Mouse (Mus musculus) thymus, adult 2 months (tissue): ENCODE data around the gene Hcrtr1. TPM values are rescaled to one million over a fixed set of nuclear protein-coding genes. Genes with fewer than 3 reads are reported as not detected.

Source experiments
- DNase-seq: peaks from one replicate; pipeline ENCODE4 v3.0.0; 2021
- H3K27ac ChIP-seq: fragments of 200-500 bp; 2 replicates; pipeline ENCODE4 v1.5.1; 2012; ENCODE audit warnings: low read length, control low read depth; ENCODE audit not compliant: control insufficient read depth, insufficient read depth
- H3K27me3 ChIP-seq: fragments of 200-500 bp; 2 replicates; pipeline ENCODE4 v1.6.1; 2012; ENCODE audit warnings: mild to moderate bottlenecking, low read length, moderate library complexity, mixed read lengths; ENCODE audit not compliant: control insufficient read depth, insufficient read depth
- H3K36me3 ChIP-seq: fragments of 200-500 bp; 2 replicates; pipeline ENCODE4 v1.6.1; 2012; ENCODE audit warnings: mild to moderate bottlenecking, low read length, moderate library complexity; ENCODE audit not compliant: control insufficient read depth, insufficient read depth
- H3K4me1 ChIP-seq: fragments of 200-500 bp; replicated peaks from 2 replicates; pipeline ENCODE4 v1.6.1; 2012; ENCODE audit warnings: low read length; ENCODE audit not compliant: control insufficient read depth, insufficient read depth
- H3K4me3 ChIP-seq: fragments of 200-500 bp; 2 replicates; pipeline ENCODE4 v1.5.1; 2012; ENCODE audit warnings: mild to moderate bottlenecking, low read length, control low read depth, moderate library complexity; ENCODE audit not compliant: control insufficient read depth, insufficient read depth
- CTCF ChIP-seq: fragments of 200-500 bp; IDR thresholded peaks from 2 replicates; pipeline ENCODE4 v1.5.1; 2012; ENCODE audit warnings: mild to moderate bottlenecking, control low read depth, low read length, moderate library complexity, borderline replicate concordance; ENCODE audit not compliant: control insufficient read depth, poor library complexity, insufficient read depth; ENCODE audit errors: extremely low read depth
- POLR2A ChIP-seq: fragments of 200-500 bp; IDR thresholded peaks from 2 replicates; pipeline ENCODE4 v1.6.1; 2012; ENCODE audit warnings: mild to moderate bottlenecking, low read length, control low read depth, moderate library complexity; ENCODE audit not compliant: control insufficient read depth, poor library complexity, insufficient read depth; ENCODE audit errors: extremely low read depth
- WGBS: fragments of 180-500 bp; shearing (Covaris S2); methylation state at CpG from one replicate; pipeline ENCODE4 v1.1.7; 2018; 5-methylcytosine and 5-hydroxymethylcytosine counted together
- polyA plus RNA-seq: library from polyadenylated mRNA; depleted of rRNA; stranded (reverse); fragments of >200 nt; gene quantifications from 2 replicates; pipeline ENCODE4 v1.2.3, GENCODE M21; 2012

Hcrtr1 gene
- polyA plus RNA-seq, 1 experiment: 0.30 TPM

- H3K27me3 ChIP-seq: no peaks in the 10 kb centered on the region
- H3K36me3 ChIP-seq: no peaks in the 10 kb centered on the region; the same call in none of the 2 replicates
- no peak overlapping the region for H3K4me3 ChIP-seq
- no peak for TF ChIP-seq CTCF
- TF ChIP-seq POLR2A: no peak
- no peak overlapping the region for H3K27ac ChIP-seq
- no peaks in the 10 kb centered on the region for H3K4me1 ChIP-seq
- 88% methylated on average over 7 of the region's 7 CpGs for WGBS
- no peak for DNase-seq
Observed at GRCm38 (mm10) chr4:130112299-130112698, 26.9 kb downstream of the Hcrtr1 start.

- H3K4me1 ChIP-seq: no peaks in the 10 kb centered on the region
- TF ChIP-seq POLR2A: no peak
- no peak for TF ChIP-seq CTCF
- H3K4me3 ChIP-seq: no peak overlapping the region
- no peaks in the 10 kb centered on the region; the same call in none of the 2 replicates for H3K36me3 ChIP-seq
- H3K27me3 ChIP-seq: no peaks in the 10 kb centered on the region
- no peak for DNase-seq
- no peak overlapping the region for H3K27ac ChIP-seq
- 97% methylated on average over 7 of the region's 7 CpGs for WGBS
Observed at GRCm38 (mm10) chr4:130110091-130110490, 29.1 kb downstream of the Hcrtr1 start.

DNA sequence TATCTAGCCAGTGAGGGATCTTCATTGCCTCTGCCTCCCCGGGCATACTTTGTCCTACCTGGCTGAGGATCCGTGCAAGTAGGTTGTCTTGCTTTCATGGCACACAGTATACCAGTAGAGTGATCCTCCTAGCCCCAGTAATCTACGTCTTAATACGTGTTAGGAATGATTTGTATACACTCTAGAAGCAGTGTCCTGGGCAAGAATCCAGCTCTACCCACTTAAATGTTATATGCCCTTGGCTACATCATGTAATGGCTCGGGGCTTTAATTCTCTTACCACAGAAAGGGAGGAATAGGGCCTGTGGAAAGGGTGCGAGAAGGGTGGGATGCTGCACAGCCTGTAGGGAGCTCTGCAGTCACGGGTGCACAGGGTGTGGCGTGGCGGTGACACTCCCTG lies 29.5 kb downstream of the Hcrtr1 start:
- no peak for DNase-seq
- no peaks in the 10 kb centered on the region; the same call in 1 of the 2 replicates for H3K36me3 ChIP-seq
- 97% methylated on average over 9 of the region's 9 CpGs for WGBS
- TF ChIP-seq POLR2A (no peak), CTCF (no peak)
- no peaks in the 10 kb centered on the region for H3K27me3 ChIP-seq
- H3K4me1 ChIP-seq: no peaks in the 10 kb centered on the region
- H3K27ac ChIP-seq: no peak overlapping the region
- no peak overlapping the region for H3K4me3 ChIP-seq

DNA sequence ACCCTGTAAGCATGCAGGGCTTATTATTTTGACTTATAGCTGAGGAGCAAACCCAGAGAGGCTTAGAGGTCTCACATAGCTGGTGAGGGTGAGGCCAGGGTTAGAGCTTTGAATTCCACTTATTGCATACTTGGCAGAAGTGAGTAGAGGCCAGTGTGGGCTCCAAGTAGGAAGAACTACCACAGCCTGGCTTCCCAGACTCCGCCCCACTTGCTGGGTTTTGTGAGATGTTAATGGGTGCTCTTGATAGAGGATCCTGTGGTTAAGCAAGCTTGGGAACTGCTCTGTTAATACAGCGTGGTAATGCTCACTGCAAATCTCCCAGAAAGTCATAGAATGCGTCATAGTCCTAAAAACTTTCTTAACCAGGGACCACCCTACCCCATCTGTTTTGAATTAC lies 30.2 kb downstream of the Hcrtr1 start:
- TF ChIP-seq POLR2A (no peak), CTCF (no peak)
- no peaks in the 10 kb centered on the region for H3K4me1 ChIP-seq
- WGBS: 88% methylated on average over 3 of the region's 3 CpGs
- DNase-seq: no peak
- no peak overlapping the region for H3K4me3 ChIP-seq
- no peaks in the 10 kb centered on the region; the same call in 1 of the 2 replicates for H3K36me3 ChIP-seq
- H3K27me3 ChIP-seq: no peaks in the 10 kb centered on the region
- H3K27ac ChIP-seq: no peak overlapping the region

DNA sequence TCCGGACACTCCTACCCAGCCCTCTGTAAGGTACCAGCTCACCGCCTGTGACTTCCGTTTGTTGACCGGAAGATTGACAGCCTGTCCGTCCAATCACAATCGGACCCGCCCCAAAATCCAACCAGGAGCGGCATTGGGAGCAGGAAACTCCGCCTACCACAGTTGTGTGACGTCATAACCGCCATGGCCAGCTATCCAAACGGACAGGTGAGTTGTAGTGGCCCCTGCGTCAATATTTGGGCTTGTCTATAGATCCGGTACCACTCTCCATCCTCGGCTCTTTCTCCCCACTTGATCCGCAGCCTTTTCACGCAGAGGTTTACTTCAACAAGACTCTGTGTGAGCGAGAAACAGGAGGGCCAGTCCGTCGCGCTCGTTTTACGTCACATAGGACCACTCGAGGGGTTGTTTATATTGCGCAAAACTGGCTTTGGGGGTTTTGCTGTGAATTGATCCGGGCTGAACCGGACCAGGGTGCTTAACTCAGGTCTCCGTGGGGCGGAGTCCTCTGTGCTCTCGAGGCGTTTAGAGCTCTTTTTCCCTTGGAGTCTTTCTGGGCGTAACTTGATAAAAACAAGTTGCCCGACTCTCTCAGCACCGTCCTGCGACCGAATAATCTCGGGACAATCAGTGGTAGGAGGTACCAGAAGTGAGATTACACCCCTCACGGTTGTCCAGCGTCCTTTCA lies 31.6 kb downstream of the Hcrtr1 start:
- DNase-seq: peak; percentile 99
- WGBS: under 1% methylated on average over 39 of the region's 39 CpGs
- Histone ChIP-seq H3K27ac (peak overlapping the region; percentile 47; the same call in 1 of the 2 replicates), H3K27me3 (no peaks in the 10 kb centered on the region), H3K36me3 (no peaks in the 10 kb centered on the region), H3K4me1 (no peaks in the 10 kb centered on the region), H3K4me3 (peak overlapping the region; percentile 92)
- TF ChIP-seq POLR2A (no peak), CTCF (no peak)

- Histone ChIP-seq H3K36me3 (no peaks in the 10 kb centered on the region), H3K27me3 (no peaks in the 10 kb centered on the region), H3K27ac (peak overlapping the region; percentile 42; the same call in 1 of the 2 replicates), H3K4me1 (no peaks in the 10 kb centered on the region), H3K4me3 (peak overlapping the region; percentile 92)
- no peak for DNase-seq
- TF ChIP-seq CTCF: no peak
- no peak for TF ChIP-seq POLR2A
- WGBS: 15% methylated on average over 14 of the region's 14 CpGs
Observed at GRCm38 (mm10) chr4:130107065-130107443, 32.1 kb downstream of the Hcrtr1 start.

GRCm38 (mm10) chr4:130104584-130104983 lies 34.6 kb downstream of the Hcrtr1 start:
- Histone ChIP-seq H3K36me3 (no peaks in the 10 kb centered on the region), H3K4me1 (no peaks in the 10 kb centered on the region), H3K27ac (no peak overlapping the region), H3K4me3 (no peak overlapping the region), H3K27me3 (no peaks in the 10 kb centered on the region)
- WGBS: 71% methylated on average over 4 of the region's 4 CpGs
- no peak for DNase-seq
- TF ChIP-seq CTCF (no peak), POLR2A (no peak)
